Mouse (Mus musculus) left cerebral cortex, postnatal 25 days (tissue): ENCODE measurements around the gene Sh2b3. TPM values are rescaled to one million over a fixed set of nuclear protein-coding genes. Genes with fewer than 3 reads are reported as not detected.

ENCODE experiments used
- microRNA-seq, 2 experiments: library from miRNA; unstranded; fragments of <30 nt; microRNA quantifications; one replicate each; pipeline ENCODE4 v1.2.0; 2022
- total RNA-seq, 2 experiments: library from RNA; stranded (reverse); gene quantifications; 2 replicates each; pipeline ENCODE4 v1.2.3; 2021

Gene Sh2b3
- total RNA-seq, 2 experiments from 2014 or later = 21.6 to 22.1 TPM

Small RNA genes lying within 50 kb of the gene (microRNA-seq; reads per million reads assigned to microRNA genes)
- 8.1 to 8.9 reads per million in 2 experiments for gene Mir7031

Other genes with a start within 250 kb of the Sh2b3 start
- gene Aldh2, start 243.8 kb downstream of the Sh2b3 start, total RNA-seq = 100 to 1,000 TPM in 1 of 2 experiments, 10 to 100 TPM in 1; 99.7 to 104 TPM
- 1 to 10 TPM; 4.9 to 7.9 TPM for gene Acad12, start 218.7 kb downstream of the Sh2b3 start, total RNA-seq
- gene Acad10, start 177.1 kb downstream of the Sh2b3 start, total RNA-seq = 1 to 10 TPM; 3.0 to 4.1 TPM
- gene Brap, start 177.1 kb downstream of the Sh2b3 start, total RNA-seq = 10 to 100 TPM; 65.3 to 65.5 TPM
- gene Atxn2, start 126.3 kb downstream of the Sh2b3 start, total RNA-seq = 100 to 1,000 TPM; 228 to 234 TPM
- gene Pheta1, start 11.3 kb upstream of the Sh2b3 start, total RNA-seq = 10 to 100 TPM in 1 of 2 experiments, 1 to 10 TPM in 1; 7.4 to 11.2 TPM
- 100 to 1,000 TPM; 196 to 205 TPM for gene Cux2, start 212.5 kb upstream of the Sh2b3 start, total RNA-seq